Mouse (Mus musculus) adipocyte (in vitro differentiated cells): ENCODE data around the gene Gm20517.
"Not testable (repeated sequence)": the region's sequence is repeated elsewhere in the genome, so short reads cannot be mapped to it uniquely, and the experiment has no call there.

Source experiments
- DNase-seq: peaks from one replicate; pipeline ENCODE4 v3.0.0-alpha.2; 2016; ENCODE audit warnings: low spot score

Gm20517 gene

GRCm38 (mm10) chr17:47627791-47628190, 16.4 kb downstream of the Gm20517 start:
- no peak for DNase-seq

GRCm38 (mm10) chr17:47628851-47629676, 17.7 kb downstream of the Gm20517 start:
- peak; percentile 95 for DNase-seq

- DNase-seq, result no peak
Measured at GRCm38 (mm10) chr17:47629717-47630677, 18.6 kb downstream of the Gm20517 start.

- no peak for DNase-seq
Measured at GRCm38 (mm10) chr17:47630678-47631065, 19.3 kb downstream of the Gm20517 start, which contains the start of gene Usp49. Gene Usp49, plus strand, starts transcription at chr17:47630690.

GRCm38 (mm10) chr17:47632181-47632840, 20.9 kb downstream of the Gm20517 start:
- no peak for DNase-seq

GRCm38 (mm10) chr17:47633999-47634770, 22.8 kb downstream of the Gm20517 start:
- no peak for DNase-seq

GRCm38 (mm10) chr17:47642992-47643391, 31.6 kb downstream of the Gm20517 start:
- DNase-seq, result no peak

GRCm38 (mm10) chr17:47646683-47647082, 35.3 kb downstream of the Gm20517 start:
- peak; percentile 74 for DNase-seq

GRCm38 (mm10) chr17:47648966-47649365, 37.6 kb downstream of the Gm20517 start:
- no peak for DNase-seq

GRCm38 (mm10) chr17:47651953-47652352, 40.6 kb downstream of the Gm20517 start:
- no peak for DNase-seq

GRCm38 (mm10) chr17:47654346-47654745, 43.0 kb downstream of the Gm20517 start:
- DNase-seq, result not testable (repeated sequence)

- no peak for DNase-seq
Measured at GRCm38 (mm10) chr17:47655697-47656096, 44.3 kb downstream of the Gm20517 start.

GRCm38 (mm10) chr17:47657901-47658300, 46.5 kb downstream of the Gm20517 start:
- no peak for DNase-seq

GRCm38 (mm10) chr17:47658741-47659243, 47.4 kb downstream of the Gm20517 start:
- peak; percentile 84 for DNase-seq

- DNase-seq, result peak; percentile 57
Measured at GRCm38 (mm10) chr17:47663009-47663713, 51.8 kb downstream of the Gm20517 start.

- DNase-seq, result no peak
Measured at GRCm38 (mm10) chr17:47664474-47664873, 53.1 kb downstream of the Gm20517 start.

GRCm38 (mm10) chr17:47669166-47669565, 57.8 kb downstream of the Gm20517 start:
- DNase-seq, result no peak

- DNase-seq, result no peak
Measured at GRCm38 (mm10) chr17:47671988-47672310, 60.6 kb downstream of the Gm20517 start.

GRCm38 (mm10) chr17:47672311-47673111, 61.1 kb downstream of the Gm20517 start:
- no peak for DNase-seq

- DNase-seq, result peak; percentile 88
Measured at GRCm38 (mm10) chr17:47676581-47676980, 65.2 kb downstream of the Gm20517 start.
